Mouse (Mus musculus) C2C12 (cell line): ENCODE results near the gene Mllt3. TPM values are rescaled to one million over a fixed set of nuclear protein-coding genes. Genes with fewer than 3 reads are reported as not detected.

ENCODE experiments used
- H3K27me3 ChIP-seq: one replicate; pipeline ENCODE4 v1.6.1; 2011; ENCODE audit not compliant: control insufficient read depth, insufficient read depth, insufficient read length
- H3K36me3 ChIP-seq: one replicate; pipeline ENCODE4 v1.6.1; 2011; ENCODE audit not compliant: control insufficient read depth, insufficient read depth
- H3K4me3 ChIP-seq: one replicate; pipeline ENCODE4 v1.5.1; 2011; ENCODE audit warnings: mild to moderate bottlenecking, control low read depth; ENCODE audit not compliant: poor library complexity, insufficient read depth, severe bottlenecking
- H3K79me2 ChIP-seq: one replicate; pipeline ENCODE4 v1.6.1; 2011; ENCODE audit not compliant: control insufficient read depth, insufficient read depth
- H3K79me3 ChIP-seq: one replicate; pipeline ENCODE4 v1.6.1; 2011; ENCODE audit warnings: low read depth, control low read depth
- H3ac ChIP-seq: one replicate; pipeline ENCODE3; 2011; ENCODE audit warnings: low read depth; ENCODE audit not compliant: control insufficient read depth, insufficient read length
- CEBPB ChIP-seq: IDR thresholded peaks from one replicate; pipeline ENCODE4 v1.6.1; 2011; ENCODE audit warnings: low read depth, mild to moderate bottlenecking, control low read depth, moderate library complexity
- CTCF ChIP-seq: IDR thresholded peaks from one replicate; pipeline ENCODE4 v1.5.1; 2011; ENCODE audit not compliant: control insufficient read depth, insufficient read depth, insufficient read length
- FOSL1 ChIP-seq: IDR thresholded peaks from one replicate; pipeline ENCODE4 v1.8.0; 2011; ENCODE audit warnings: mild to moderate bottlenecking, low read length; ENCODE audit not compliant: poor library complexity, insufficient read depth, severe bottlenecking
- MAX ChIP-seq: IDR thresholded peaks from one replicate; pipeline ENCODE4 v1.6.1; 2011; ENCODE audit warnings: mild to moderate bottlenecking, control low read depth
- MYOD1 ChIP-seq: IDR thresholded peaks from one replicate; pipeline ENCODE4 v1.6.1; 2011; ENCODE audit warnings: low read depth; ENCODE audit not compliant: control insufficient read depth, insufficient read length
- MYOG ChIP-seq: IDR thresholded peaks from one replicate; pipeline ENCODE4 v1.6.1; 2011; ENCODE audit not compliant: control insufficient read depth, insufficient read length; ENCODE audit errors: extremely low read depth
- USF1 ChIP-seq: IDR thresholded peaks from one replicate; pipeline ENCODE4 v1.6.1; 2011; ENCODE audit warnings: low read depth, mild to moderate bottlenecking, control low read depth, moderate library complexity
- polyA plus RNA-seq: library from polyadenylated mRNA; unstranded; fragments of >200 nt; fragmentation: generic; extraction: Trizol; gene quantifications from one replicate; pipeline ENCODE4 v1.2.1, GENCODE M21; 2012; ENCODE audit warnings: missing spikeins

Gene Mllt3
- polyA plus RNA-seq, 1 experiment, result 8.1 TPM

GRCm38 (mm10) chr4:87823191-87823590, 210.0 kb downstream of the Mllt3 start:
- no peak overlapping the region for H3K4me3 ChIP-seq
- no peak for TF ChIP-seq FOSL1
- TF ChIP-seq CTCF, result no peak
- no peak for TF ChIP-seq MAX
- TF ChIP-seq CEBPB, result no peak
- TF ChIP-seq MYOD1, result no peak
- no peak for TF ChIP-seq MYOG
- TF ChIP-seq USF1, result no peak
- no peak overlapping the region for H3ac ChIP-seq
- H3K36me3 ChIP-seq, result no peaks in the 10 kb centered on the region
- no peaks in the 10 kb centered on the region for H3K79me3 ChIP-seq
- no peaks in the 10 kb centered on the region for H3K27me3 ChIP-seq
- H3K79me2 ChIP-seq, result no peaks in the 10 kb centered on the region

- no peaks in the 10 kb centered on the region for H3K36me3 ChIP-seq
- no peak overlapping the region for H3ac ChIP-seq
- H3K79me3 ChIP-seq, result no peaks in the 10 kb centered on the region
- H3K79me2 ChIP-seq, result no peaks in the 10 kb centered on the region
- no peak overlapping the region for H3K4me3 ChIP-seq
- H3K27me3 ChIP-seq, result no peaks in the 10 kb centered on the region
- TF ChIP-seq USF1, result no peak
- TF ChIP-seq CEBPB, result no peak
- TF ChIP-seq MAX, result no peak
- TF ChIP-seq MYOD1, result no peak
- no peak for TF ChIP-seq CTCF
Observed at GRCm38 (mm10) chr4:87820911-87821310, 212.3 kb downstream of the Mllt3 start.

GRCm38 (mm10) chr4:87819182-87819581, 214.0 kb downstream of the Mllt3 start:
- Histone ChIP-seq H3K36me3 (no peaks in the 10 kb centered on the region), H3K79me2 (no peaks in the 10 kb centered on the region), H3K4me3 (no peak overlapping the region), H3K79me3 (no peaks in the 10 kb centered on the region), H3K27me3 (no peaks in the 10 kb centered on the region), H3ac (no peak overlapping the region)
- TF ChIP-seq MYOD1, result no peak
- TF ChIP-seq FOSL1, result no peak
- TF ChIP-seq MYOG, result no peak
- no peak for TF ChIP-seq CEBPB
- TF ChIP-seq USF1, result no peak
- TF ChIP-seq CTCF, result no peak
- no peak for TF ChIP-seq MAX

GRCm38 (mm10) chr4:87818276-87818675, 214.9 kb downstream of the Mllt3 start:
- Histone ChIP-seq H3ac (no peak overlapping the region), H3K79me2 (no peaks in the 10 kb centered on the region), H3K4me3 (no peak overlapping the region), H3K27me3 (no peaks in the 10 kb centered on the region), H3K79me3 (no peaks in the 10 kb centered on the region), H3K36me3 (no peaks in the 10 kb centered on the region)
- TF ChIP-seq CEBPB (no peak), USF1 (no peak)

GRCm38 (mm10) chr4:87815465-87816108, 217.6 kb downstream of the Mllt3 start:
- no peaks in the 10 kb centered on the region for H3K79me3 ChIP-seq
- no peak overlapping the region for H3ac ChIP-seq
- H3K4me3 ChIP-seq, result no peak overlapping the region
- no peak for TF ChIP-seq MYOG
- no peak for TF ChIP-seq CTCF
- TF ChIP-seq MYOD1, result no peak
- no peak for TF ChIP-seq MAX
- no peak for TF ChIP-seq CEBPB
- no peak for TF ChIP-seq FOSL1
- no peak for TF ChIP-seq USF1
- no peaks in the 10 kb centered on the region for H3K79me2 ChIP-seq
- no peaks in the 10 kb centered on the region for H3K36me3 ChIP-seq
- H3K27me3 ChIP-seq, result no peaks in the 10 kb centered on the region

GRCm38 (mm10) chr4:87811899-87812298, 221.3 kb downstream of the Mllt3 start:
- Histone ChIP-seq H3ac (no peak overlapping the region), H3K79me3 (no peaks in the 10 kb centered on the region), H3K27me3 (no peaks in the 10 kb centered on the region), H3K36me3 (no peaks in the 10 kb centered on the region), H3K4me3 (no peak overlapping the region), H3K79me2 (no peaks in the 10 kb centered on the region)
- no peak for TF ChIP-seq CEBPB
- no peak for TF ChIP-seq MYOD1
- TF ChIP-seq CTCF, result no peak
- no peak for TF ChIP-seq FOSL1
- TF ChIP-seq USF1, result no peak
- TF ChIP-seq MAX, result no peak
- no peak for TF ChIP-seq MYOG
